Mouse (Mus musculus) midbrain, embryonic 15.5 days (tissue): ENCODE data around the gene H1foo. TPM values are rescaled to one million over a fixed set of nuclear protein-coding genes. Genes with fewer than 3 reads are reported as not detected.

ENCODE experiments used
- ATAC-seq: fragments of 200-750 bp; cut with Nextera tagmentation; replicated peaks from 2 replicates; pipeline ENCODE4 v1.8.0; 2017; ENCODE audit warnings: moderate TSS enrichment
- H3K27ac ChIP-seq: fragments of 300-500 bp; sonication (generic); 2 replicates; pipeline ENCODE4 v1.5.1; 2015; ENCODE audit warnings: mild to moderate bottlenecking, inconsistent platforms
- H3K27me3 ChIP-seq: fragments of 300-500 bp; sonication (generic); replicated peaks from 2 replicates; pipeline ENCODE4 v1.6.1; 2015; ENCODE audit warnings: inconsistent platforms
- H3K36me3 ChIP-seq: fragments of 300-500 bp; sonication (generic); replicated peaks from 2 replicates; pipeline ENCODE4 v1.6.1; 2015; ENCODE audit warnings: inconsistent platforms
- H3K4me1 ChIP-seq: fragments of 300-500 bp; sonication (generic); 2 replicates; pipeline ENCODE4 v1.6.1; 2015; ENCODE audit warnings: inconsistent platforms
- H3K4me2 ChIP-seq: fragments of 300-500 bp; sonication (generic); 2 replicates; pipeline ENCODE4 v1.6.1; 2015; ENCODE audit warnings: inconsistent platforms, mild to moderate bottlenecking, moderate library complexity
- H3K4me3 ChIP-seq: fragments of 300-500 bp; sonication (generic); 2 replicates; pipeline ENCODE4 v1.5.1; 2015; ENCODE audit warnings: mild to moderate bottlenecking, inconsistent platforms
- H3K9ac ChIP-seq: fragments of 300-500 bp; sonication (generic); 2 replicates; pipeline ENCODE4 v1.6.1; 2015; ENCODE audit warnings: mild to moderate bottlenecking, inconsistent platforms
- H3K9me3 ChIP-seq: fragments of 300-500 bp; sonication (generic); 2 replicates; pipeline ENCODE4 v1.6.1; 2016; ENCODE audit warnings: inconsistent platforms
- WGBS: fragments of 180-500 bp; shearing (Covaris S2); methylation state at CpG from one replicate; pipeline ENCODE4 v1.1.7; 2015; ENCODE audit warnings: mixed read lengths; 5-methylcytosine and 5-hydroxymethylcytosine counted together
- polyA plus RNA-seq: library from polyadenylated mRNA; unstranded; fragments of >200 nt; fragmentation: Nextera tagmentation; extraction: Ambion mirVana; gene quantifications from 2 replicates; pipeline ENCODE4 v1.2.1, GENCODE M21; 2015

H1foo gene
- polyA plus RNA-seq, 1 experiment from 2014 or later: not detected

GRCm38 (mm10) chr6:115909940-115910339 lies 34.8 kb upstream of the H1foo start:
- H3K27ac ChIP-seq: no peak overlapping the region
- H3K4me2 ChIP-seq: no peak overlapping the region
- ATAC-seq: no peak
- no peaks in the 10 kb centered on the region for H3K36me3 ChIP-seq
- H3K4me3 ChIP-seq: no peak overlapping the region
- WGBS: 68% methylated on average over 8 of the region's 8 CpGs
- H3K27me3 ChIP-seq: no peaks in the 10 kb centered on the region
- H3K4me1 ChIP-seq: peaks cover 4% of the 10 kb centered on the region
- H3K9me3 ChIP-seq: no peaks in the 10 kb centered on the region
- no peak overlapping the region for H3K9ac ChIP-seq

- Histone ChIP-seq H3K27me3 (no peaks in the 10 kb centered on the region), H3K9ac (no peak overlapping the region), H3K4me2 (no peak overlapping the region), H3K4me1 (peaks cover 6% of the 10 kb centered on the region), H3K4me3 (no peak overlapping the region), H3K36me3 (no peaks in the 10 kb centered on the region), H3K9me3 (no peaks in the 10 kb centered on the region), H3K27ac (no peak overlapping the region)
- ATAC-seq: no peak
- 81% methylated on average over 6 of the region's 6 CpGs for WGBS
Measured at GRCm38 (mm10) chr6:115911763-115912162, 33.0 kb upstream of the H1foo start.

- ATAC-seq: no peak
- Histone ChIP-seq H3K4me3 (no peak overlapping the region), H3K4me1 (peaks cover 6% of the 10 kb centered on the region), H3K27ac (no peak overlapping the region), H3K4me2 (no peak overlapping the region), H3K9me3 (no peaks in the 10 kb centered on the region), H3K9ac (no peak overlapping the region), H3K27me3 (no peaks in the 10 kb centered on the region), H3K36me3 (no peaks in the 10 kb centered on the region)
- 88% methylated on average over 10 of the region's 10 CpGs for WGBS
Measured at GRCm38 (mm10) chr6:115913482-115913881, 31.3 kb upstream of the H1foo start.

GRCm38 (mm10) chr6:115914511-115915202 lies 30.1 kb upstream of the H1foo start:
- Histone ChIP-seq H3K4me1 (peaks cover 6% of the 10 kb centered on the region), H3K9ac (no peak overlapping the region), H3K27me3 (no peaks in the 10 kb centered on the region), H3K4me2 (no peak overlapping the region), H3K27ac (no peak overlapping the region), H3K9me3 (no peaks in the 10 kb centered on the region), H3K4me3 (no peak overlapping the region), H3K36me3 (no peaks in the 10 kb centered on the region)
- 78% methylated on average over 15 of the region's 15 CpGs for WGBS
- no peak for ATAC-seq

GRCm38 (mm10) chr6:115915601-115916445 lies 28.9 kb upstream of the H1foo start:
- no peak overlapping the region for H3K4me3 ChIP-seq
- peaks cover 6% of the 10 kb centered on the region for H3K4me1 ChIP-seq
- H3K36me3 ChIP-seq: no peaks in the 10 kb centered on the region
- H3K27ac ChIP-seq: 0 out of 2 replicates have a peak overlapping the region, but pooled peaks have one; percentile 1
- no peak for ATAC-seq
- H3K9ac ChIP-seq: no peak overlapping the region
- no peak overlapping the region for H3K4me2 ChIP-seq
- no peaks in the 10 kb centered on the region for H3K9me3 ChIP-seq
- WGBS: 76% methylated on average over 17 of the region's 17 CpGs
- H3K27me3 ChIP-seq: no peaks in the 10 kb centered on the region

GRCm38 (mm10) chr6:115916611-115917010 lies 28.1 kb upstream of the H1foo start:
- no peak overlapping the region for H3K4me2 ChIP-seq
- no peak overlapping the region for H3K9ac ChIP-seq
- no peaks in the 10 kb centered on the region for H3K9me3 ChIP-seq
- peaks cover 6% of the 10 kb centered on the region for H3K4me1 ChIP-seq
- no peak overlapping the region for H3K27ac ChIP-seq
- WGBS: 91% methylated on average over 5 of the region's 5 CpGs
- no peak overlapping the region for H3K4me3 ChIP-seq
- H3K36me3 ChIP-seq: no peaks in the 10 kb centered on the region
- no peaks in the 10 kb centered on the region for H3K27me3 ChIP-seq
- ATAC-seq: no peak

GRCm38 (mm10) chr6:115918615-115919014 lies 26.1 kb upstream of the H1foo start:
- WGBS: 90% methylated on average over 1 of the region's 1 CpGs
- H3K4me3 ChIP-seq: no peak overlapping the region
- H3K27ac ChIP-seq: no peak overlapping the region
- H3K27me3 ChIP-seq: no peaks in the 10 kb centered on the region
- no peak overlapping the region for H3K4me2 ChIP-seq
- no peak for ATAC-seq
- H3K9ac ChIP-seq: no peak overlapping the region
- H3K4me1 ChIP-seq: peaks cover 6% of the 10 kb centered on the region
- no peaks in the 10 kb centered on the region for H3K36me3 ChIP-seq
- no peaks in the 10 kb centered on the region for H3K9me3 ChIP-seq

- ATAC-seq: no peak
- 90% methylated on average over 5 of the region's 5 CpGs for WGBS
- H3K4me1 ChIP-seq: peaks cover 3% of the 10 kb centered on the region; the same call in 1 of the 2 replicates
- H3K27ac ChIP-seq: no peak overlapping the region
- no peaks in the 10 kb centered on the region for H3K36me3 ChIP-seq
- no peak overlapping the region for H3K9ac ChIP-seq
- H3K4me2 ChIP-seq: no peak overlapping the region
- H3K4me3 ChIP-seq: no peak overlapping the region
- no peaks in the 10 kb centered on the region for H3K27me3 ChIP-seq
- no peaks in the 10 kb centered on the region for H3K9me3 ChIP-seq
Measured at GRCm38 (mm10) chr6:115919876-115920275, 24.9 kb upstream of the H1foo start.

GRCm38 (mm10) chr6:115924829-115925228 lies 19.9 kb upstream of the H1foo start:
- Histone ChIP-seq H3K4me2 (no peak overlapping the region), H3K4me1 (peaks cover 10% of the 10 kb centered on the region), H3K9me3 (no peaks in the 10 kb centered on the region), H3K36me3 (no peaks in the 10 kb centered on the region), H3K27me3 (no peaks in the 10 kb centered on the region), H3K9ac (no peak overlapping the region), H3K4me3 (no peak overlapping the region), H3K27ac (no peak overlapping the region)
- no peak for ATAC-seq
- WGBS: 56% methylated on average over 6 of the region's 6 CpGs

- Histone ChIP-seq H3K9me3 (no peaks in the 10 kb centered on the region), H3K27me3 (no peaks in the 10 kb centered on the region), H3K27ac (no peak overlapping the region), H3K4me3 (no peak overlapping the region), H3K4me2 (no peak overlapping the region), H3K9ac (no peak overlapping the region), H3K36me3 (no peaks in the 10 kb centered on the region), H3K4me1 (peaks cover 10% of the 10 kb centered on the region)
- 68% methylated on average over 10 of the region's 10 CpGs for WGBS
- no peak for ATAC-seq
Measured at GRCm38 (mm10) chr6:115926416-115926815, 18.3 kb upstream of the H1foo start.

- Histone ChIP-seq H3K4me2 (no peak overlapping the region), H3K9ac (no peak overlapping the region), H3K27me3 (no peaks in the 10 kb centered on the region), H3K36me3 (no peaks in the 10 kb centered on the region), H3K4me1 (peaks cover 10% of the 10 kb centered on the region), H3K4me3 (no peak overlapping the region), H3K27ac (0 out of 2 replicates have a peak overlapping the region, but pooled peaks have one; percentile 2), H3K9me3 (no peaks in the 10 kb centered on the region)
- ATAC-seq: peak; percentile 31; the same call in 1 of the 2 replicates
- WGBS: 68% methylated on average over 10 of the region's 10 CpGs
Measured at GRCm38 (mm10) chr6:115927292-115928242, 17.2 kb upstream of the H1foo start.

- Histone ChIP-seq H3K4me3 (no peak overlapping the region), H3K27me3 (no peaks in the 10 kb centered on the region), H3K9me3 (no peaks in the 10 kb centered on the region), H3K4me1 (peaks cover 10% of the 10 kb centered on the region), H3K27ac (no peak overlapping the region), H3K36me3 (no peaks in the 10 kb centered on the region), H3K4me2 (no peak overlapping the region), H3K9ac (no peak overlapping the region)
- no peak for ATAC-seq
- WGBS: 71% methylated on average over 5 of the region's 5 CpGs
Measured at GRCm38 (mm10) chr6:115930018-115930417, 14.7 kb upstream of the H1foo start.
